Mouse (Mus musculus) liver, embryonic 14.5 days (tissue): ENCODE results near the gene Arhgap21.

Source experiments
- CTCF ChIP-seq: IDR thresholded peaks from 2 replicates; pipeline ENCODE4 v1.5.1; 2016; ENCODE audit warnings: antibody characterized with exemption, low read depth, control low read depth
- EP300 ChIP-seq: IDR thresholded peaks from 2 replicates; pipeline ENCODE4 v1.6.1; 2016; ENCODE audit warnings: antibody characterized with exemption, low read depth

DNA sequence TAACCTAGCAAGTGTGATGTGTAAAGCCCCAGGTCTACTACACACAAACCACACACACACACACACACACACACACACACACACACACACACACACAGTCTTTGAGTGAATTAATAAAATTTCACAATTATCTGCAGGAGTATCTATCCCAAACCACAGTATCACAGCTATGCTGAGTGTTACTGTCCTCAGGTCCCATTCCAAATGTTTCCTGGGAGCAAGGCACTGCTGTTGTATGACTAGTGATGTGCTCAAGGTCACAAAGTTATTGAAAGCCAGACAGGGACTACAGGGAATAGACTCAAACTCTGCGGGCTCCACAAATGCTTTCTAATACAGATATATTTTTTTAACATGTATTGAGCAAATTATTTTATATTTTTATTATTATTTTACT lies 55.7 kb downstream of the Arhgap21 start:
- TF ChIP-seq CTCF (no peak), EP300 (no peak)
